Mouse (Mus musculus) kidney, postnatal 25 days (tissue): ENCODE results near the gene Nexn.

Experiments
- DNase-seq, 2 experiments: peaks; one replicate each; pipeline ENCODE4 v3.0.0; 2021; ENCODE audit warnings: mixed read lengths in 2 of 2

The Nexn gene

DNA sequence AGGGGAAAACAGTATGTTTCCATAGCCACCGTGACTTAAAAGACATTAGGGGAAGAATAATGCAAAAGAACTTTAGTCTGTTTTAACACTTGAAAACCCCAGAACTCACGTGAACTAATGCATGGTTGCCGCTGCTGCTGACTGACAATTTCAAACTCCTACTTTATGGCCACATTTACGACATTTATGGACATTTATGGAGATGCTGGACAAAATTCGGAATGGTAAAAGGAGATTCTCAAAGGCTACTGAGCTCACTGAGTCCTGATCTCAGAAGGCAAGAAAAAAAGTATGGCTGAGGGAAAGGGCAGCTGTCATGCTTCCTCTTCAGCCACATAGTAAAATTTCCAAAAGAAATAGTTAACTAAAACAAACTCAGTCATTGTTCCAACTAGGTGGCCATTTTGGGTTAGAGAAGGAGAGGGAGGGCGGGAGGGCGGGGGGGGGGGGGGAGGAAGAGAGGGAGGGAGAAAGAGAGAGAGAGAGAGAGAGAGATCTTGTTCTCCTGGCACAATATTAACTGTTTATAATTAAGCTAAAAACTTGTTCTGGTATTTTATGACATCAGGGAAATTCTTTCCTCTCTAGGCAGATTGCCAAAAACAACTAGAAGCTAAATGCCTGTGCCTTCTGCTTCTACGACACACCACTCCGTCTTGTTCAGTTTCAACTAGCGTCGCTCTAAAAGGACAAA, 73.8 kb downstream of the Nexn start:
- no peak for DNase-seq

- peak; percentile 57 to 73 for DNase-seq
These were observed 74.3 kb downstream of the Nexn start for GRCm38 (mm10) chr3:152191791-152192237.

- DNase-seq = no peak
These were observed 75.3 kb downstream of the Nexn start for GRCm38 (mm10) chr3:152190679-152191477.

DNA sequence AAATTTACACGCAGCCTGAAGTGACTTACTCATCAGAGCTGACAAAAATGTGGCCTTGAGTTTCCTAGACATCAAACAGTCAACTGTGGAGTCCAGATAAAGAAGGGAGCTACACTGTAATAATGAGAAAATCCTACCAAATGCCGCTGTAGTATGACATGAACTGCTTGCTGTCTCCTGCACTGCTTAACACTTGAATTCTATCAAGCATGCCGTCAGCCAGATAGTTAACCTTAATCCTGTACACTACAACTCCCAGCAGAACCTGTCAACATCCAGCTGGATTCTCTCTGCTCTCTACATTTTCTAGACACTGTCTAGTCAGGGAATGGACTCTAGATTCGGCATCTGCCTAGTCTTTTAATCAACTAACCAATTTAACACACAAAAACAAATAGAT, 76.8 kb downstream of the Nexn start:
- no peak for DNase-seq
